Mouse (Mus musculus): ENCODE measurements around the gene Sprr2a1. TPM values are rescaled to one million over a fixed set of nuclear protein-coding genes. Genes with fewer than 3 reads are reported as not detected.

The Sprr2a1 gene
- polyA plus RNA-seq (2012; ENCODE audit: low replicate concordance) = not detected in 2 replicates

GRCm38 (mm10) chr3:92215569-92215968 lies at the start of gene Sprr2a1, which contains the start of gene Sprr2a2:
Gene Sprr2a1 (plus strand): TSS chr3:92215799.
Gene Sprr2a2 (plus strand): TSS chr3:92215920.

Other genes with a start within 250 kb of the Sprr2a1 start
- gene Pglyrp3, start 201.2 kb upstream of the Sprr2a1 start, polyA plus RNA-seq (2012; ENCODE audit: low replicate concordance) = not detected in 2 replicates
- gene Lor, start 132.7 kb upstream of the Sprr2a1 start, polyA plus RNA-seq (2012; ENCODE audit: low replicate concordance) = not detected in 2 replicates
- not detected in 2 replicates for gene Prr9, start 91.9 kb upstream of the Sprr2a1 start, polyA plus RNA-seq (2012; ENCODE audit: low replicate concordance)
- gene Lelp1, start 73.1 kb upstream of the Sprr2a1 start, polyA plus RNA-seq (2012; ENCODE audit: low replicate concordance) = not detected in 2 replicates
- not detected in 2 replicates for gene Sprr2a2, start 121 bp downstream of the Sprr2a1 start, polyA plus RNA-seq (2012; ENCODE audit: low replicate concordance)
- gene Sprr2a3, start 69.6 kb downstream of the Sprr2a1 start, polyA plus RNA-seq (2012; ENCODE audit: low replicate concordance) = not detected in 2 replicates
- not detected in 2 replicates for gene Sprr2b, start 100.8 kb downstream of the Sprr2a1 start, polyA plus RNA-seq (2012; ENCODE audit: low replicate concordance)
- not detected in 2 replicates for gene Sprr2d, start 123.3 kb downstream of the Sprr2a1 start, polyA plus RNA-seq (2012; ENCODE audit: low replicate concordance)
- not detected in 2 replicates for gene Sprr2e, start 136.3 kb downstream of the Sprr2a1 start, polyA plus RNA-seq (2012; ENCODE audit: low replicate concordance)
- gene Sprr2f, start 149.4 kb downstream of the Sprr2a1 start, polyA plus RNA-seq (2012; ENCODE audit: low replicate concordance) = not detected in 2 replicates
- gene Sprr2h, start 169.9 kb downstream of the Sprr2a1 start, polyA plus RNA-seq (2012; ENCODE audit: low replicate concordance) = not detected in 2 replicates
- not detected in 2 replicates for gene Sprr2i, start 192.2 kb downstream of the Sprr2a1 start, polyA plus RNA-seq (2012; ENCODE audit: low replicate concordance)
- not detected in 2 replicates for gene Sprr2j-ps, start 202.3 kb downstream of the Sprr2a1 start, polyA plus RNA-seq (2012; ENCODE audit: low replicate concordance)
- gene Gm9774, start 213.6 kb downstream of the Sprr2a1 start, polyA plus RNA-seq (2012; ENCODE audit: low replicate concordance) = 4.6 and 11.5 TPM in 2 replicates
- not detected in 2 replicates for gene Sprr2k, start 216.8 kb downstream of the Sprr2a1 start, polyA plus RNA-seq (2012; ENCODE audit: low replicate concordance)
- gene Sprr1b, start 223.0 kb downstream of the Sprr2a1 start, polyA plus RNA-seq (2012; ENCODE audit: low replicate concordance) = not detected in 2 replicates
- gene Sprr3, start 242.9 kb downstream of the Sprr2a1 start, polyA plus RNA-seq (2012; ENCODE audit: low replicate concordance) = not detected in 2 replicates